8 mouse cellular contexts compared by ENCODE assay signal in the genomic region with DNA sequence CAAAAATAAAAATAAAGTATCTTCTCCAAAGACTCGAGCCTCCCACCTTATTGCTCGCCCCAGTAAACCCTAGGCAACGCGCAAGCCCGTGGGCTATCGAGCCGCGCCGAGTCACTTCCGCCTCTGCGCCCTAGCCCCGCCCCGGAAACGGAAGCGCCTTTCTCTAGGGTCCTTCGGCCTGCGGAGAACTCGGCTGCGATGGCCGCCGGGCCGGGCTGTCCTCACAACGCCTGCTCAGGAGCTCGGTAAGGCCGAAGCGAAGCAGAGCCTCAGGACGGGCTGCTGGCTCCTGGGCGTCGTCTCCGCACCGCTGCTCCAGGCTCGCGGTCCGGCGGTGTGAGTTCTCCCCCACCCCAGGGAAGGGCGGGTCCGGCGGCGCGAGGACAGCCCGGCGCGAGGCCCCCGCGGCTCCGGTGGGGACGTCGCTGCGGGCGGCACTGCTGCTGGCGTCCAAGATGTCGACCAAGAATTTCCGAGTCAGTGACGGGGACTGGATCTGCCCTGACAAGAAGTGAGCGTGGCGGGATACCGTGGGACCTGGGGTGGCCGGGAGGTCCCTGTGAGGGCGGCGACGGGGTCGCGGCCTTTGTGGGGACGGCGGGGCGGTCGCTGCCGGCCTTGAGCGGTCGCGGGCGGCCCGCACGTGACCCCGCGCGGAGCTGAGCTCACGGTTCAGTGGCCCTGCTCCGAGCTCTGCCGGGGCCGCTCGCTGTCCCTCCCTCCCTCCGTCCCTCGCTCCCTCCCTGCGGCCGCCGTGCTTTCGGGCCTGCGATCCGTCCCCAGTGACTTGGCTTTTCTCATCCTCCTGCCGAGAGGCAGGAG. TPM values are rescaled to one million over a fixed set of nuclear protein-coding genes. Genes with fewer than 3 reads are reported as not detected.
DNase-seq lines count a peak whose midpoint lies in the region; ATAC-seq lines count a peak whose summit lies in the region.

A gene (plus strand): TSS at position 197 of the 822 bp plus-strand sequence.

- peak within 1 kb of the TSS; percentile 81 for H3K4me2 ChIP-seq in hindbrain, embryonic 15.5 days

- no peaks in the 10 kb centered on the region for H3K9me3 ChIP-seq in hindbrain, embryonic 15.5 days

- DNase-seq in ZHBTc4 (ENCODE audit: low read depth, low spot score): peak; percentile 95
- DNase-seq in cerebellum, postnatal 4 days (ENCODE audit: low spot score in 2 of 2): peak; percentile 86 to 93
- DNase-seq in gastrocnemius, adult 18-20 months (ENCODE audit: low spot score): peak; percentile 95
- peak; percentile 94 to 95 for DNase-seq in left cerebral cortex, adult 18-20 months (ENCODE audit: low spot score in 2 of 2)
- peak; percentile 94 for DNase-seq in lung, postnatal 4 days
- DNase-seq in retina, postnatal 1 day: peak; percentile 95
- peak; percentile 97 for DNase-seq in thymus, postnatal 4 days

- peak within 1 kb of the TSS; percentile 70 for H3K4me3 ChIP-seq in hindbrain, embryonic 15.5 days

- WGBS in hindbrain, embryonic 15.5 days: under 1% methylated on average over 83 of the region's 91 CpGs

- H3K9ac ChIP-seq in hindbrain, embryonic 15.5 days: peak within 1 kb of the TSS; percentile 68

- peak; percentile 97 for ATAC-seq in hindbrain, embryonic 15.5 days (ENCODE audit: low FRiP score, low read depth)

- H3K27ac ChIP-seq in hindbrain, embryonic 15.5 days (replicated peaks): peak within 1 kb of the TSS; percentile 95

- peaks cover 32% of the 10 kb centered on the region for H3K27me3 ChIP-seq in hindbrain, embryonic 15.5 days

- H3K36me3 ChIP-seq in hindbrain, embryonic 15.5 days: peaks cover 8% of the 10 kb centered on the region

- peaks cover 13% of the 10 kb centered on the region for H3K4me1 ChIP-seq in hindbrain, embryonic 15.5 days (replicated peaks)

RNA-seq across cellular contexts. Expression of the gene that starts here (rescaled TPM):
- 10 to 100 TPM; 48.7 to 57.4 TPM for total RNA-seq in gastrocnemius, adult 18-20 months (2021)
- polyA plus RNA-seq in hindbrain, embryonic 15.5 days (2015; fragmentation: Nextera tagmentation; extraction: Ambion mirVana): 95.7 and 103 TPM in 2 replicates
- 100 to 1,000 TPM; 144 to 151 TPM for total RNA-seq in left cerebral cortex, adult 18-20 months (2021)

Comparison
In these comparisons a context has a peak if more than half of its experiments do, and no peak if none do; other contexts are left out.
1. Peak in every context shown above with its lines: DNase-seq, ATAC-seq, H3K4me3 ChIP-seq and H3K27ac ChIP-seq.